Mouse (Mus musculus) liver, embryonic 15.5 days (tissue): ENCODE results near the gene Sec14l4. TPM values are rescaled to one million over a fixed set of nuclear protein-coding genes. Genes with fewer than 3 reads are reported as not detected.

Experiments used
- ATAC-seq: fragments of 200-750 bp; cut with Nextera tagmentation; 2 replicates; pipeline ENCODE4 v1.8.0; 2017; ENCODE audit warnings: moderate number of reproducible peaks, mild to moderate bottlenecking, moderate library complexity; ENCODE audit not compliant: insufficient read depth
- H3K27ac ChIP-seq: fragments of 300-500 bp; sonication (generic); replicated peaks from 2 replicates; pipeline ENCODE4 v1.5.1; 2015; ENCODE audit warnings: mild to moderate bottlenecking, inconsistent platforms
- H3K27me3 ChIP-seq: fragments of 300-500 bp; sonication (generic); 2 replicates; pipeline ENCODE4 v1.6.1; 2015; ENCODE audit warnings: mild to moderate bottlenecking, inconsistent platforms
- H3K36me3 ChIP-seq: fragments of 300-500 bp; sonication (generic); replicated peaks from 2 replicates; pipeline ENCODE4 v1.6.1; 2015; ENCODE audit warnings: moderate library complexity, mild to moderate bottlenecking, inconsistent platforms
- H3K4me1 ChIP-seq: fragments of 300-500 bp; sonication (generic); replicated peaks from 2 replicates; pipeline ENCODE4 v1.6.1; 2015; ENCODE audit warnings: inconsistent platforms
- H3K4me2 ChIP-seq: fragments of 300-500 bp; sonication (generic); 2 replicates; pipeline ENCODE4 v1.6.1; 2015; ENCODE audit warnings: moderate library complexity, mild to moderate bottlenecking, inconsistent platforms
- H3K4me3 ChIP-seq: fragments of 300-500 bp; sonication (generic); replicated peaks from 2 replicates; pipeline ENCODE4 v1.5.1; 2015; ENCODE audit warnings: mild to moderate bottlenecking, inconsistent platforms
- H3K9ac ChIP-seq: fragments of 300-500 bp; sonication (generic); 2 replicates; pipeline ENCODE4 v1.6.1; 2015; ENCODE audit warnings: moderate library complexity, mild to moderate bottlenecking, inconsistent platforms
- H3K9me3 ChIP-seq: fragments of 300-500 bp; sonication (generic); replicated peaks from 2 replicates; pipeline ENCODE4 v1.6.1; 2016; ENCODE audit warnings: inconsistent platforms
- WGBS: fragments of 180-500 bp; shearing (Covaris S2); methylation state at CpG from one replicate; pipeline ENCODE4 v1.1.7; 2015; ENCODE audit warnings: mixed read lengths; ENCODE audit not compliant: insufficient replicate concordance; 5-methylcytosine and 5-hydroxymethylcytosine counted together
- polyA plus RNA-seq: library from polyadenylated mRNA; unstranded; fragments of >200 nt; fragmentation: Nextera tagmentation; extraction: Ambion mirVana; gene quantifications from 2 replicates; pipeline ENCODE4 v1.2.1, GENCODE M21; 2015

Sec14l4 gene
- polyA plus RNA-seq, 1 experiment from 2014 or later, result 3.6 TPM

GRCm38 (mm10) chr11:4029343-4029742 is 1.9 kb upstream of the Sec14l4 start:
- Histone ChIP-seq H3K27me3 (no peaks in the 10 kb centered on the region), H3K4me2 (no peak overlapping the region), H3K36me3 (no peaks in the 10 kb centered on the region), H3K27ac (no peak overlapping the region), H3K9ac (no peak overlapping the region), H3K9me3 (no peaks in the 10 kb centered on the region), H3K4me1 (peaks cover 5% of the 10 kb centered on the region; the same call in 1 of the 2 replicates), H3K4me3 (no peak overlapping the region)
- ATAC-seq, result no peak
- WGBS, result 61% methylated on average over 4 of the region's 4 CpGs

- H3K27me3 ChIP-seq, result no peaks in the 10 kb centered on the region
- H3K9ac ChIP-seq, result no peak overlapping the region
- peak overlapping the region; percentile 39 for H3K4me2 ChIP-seq
These were observed 699 bp downstream of the Sec14l4 start for GRCm38 (mm10) chr11:4031961-4032360.

GRCm38 (mm10) chr11:4033471-4033870 is 2.2 kb downstream of the Sec14l4 start:
- Histone ChIP-seq H3K27me3 (no peaks in the 10 kb centered on the region), H3K4me3 (no peak overlapping the region), H3K4me2 (no peak overlapping the region), H3K9me3 (no peaks in the 10 kb centered on the region), H3K36me3 (no peaks in the 10 kb centered on the region), H3K4me1 (peaks cover 5% of the 10 kb centered on the region; the same call in 1 of the 2 replicates), H3K27ac (no peak overlapping the region), H3K9ac (no peak overlapping the region)
- ATAC-seq, result no peak
- WGBS, result 60% methylated on average over 7 of the region's 7 CpGs

More at GRCm38 (mm10) chr11:4031961-4032360, 699 bp downstream of the Sec14l4 start:
- H3K4me1 ChIP-seq, result peaks cover 5% of the 10 kb centered on the region; the same call in 1 of the 2 replicates
- H3K9me3 ChIP-seq, result no peaks in the 10 kb centered on the region
- no peaks in the 10 kb centered on the region for H3K36me3 ChIP-seq
- no peak for ATAC-seq
- peak overlapping the region; percentile 31 for H3K4me3 ChIP-seq
- peak overlapping the region; percentile 41; the same call in 1 of the 2 replicates for H3K27ac ChIP-seq
- 54% methylated on average over 12 of the region's 12 CpGs for WGBS

- no peak overlapping the region for H3K4me2 ChIP-seq
- no peaks in the 10 kb centered on the region for H3K9me3 ChIP-seq
- no peaks in the 10 kb centered on the region for H3K36me3 ChIP-seq
- H3K4me3 ChIP-seq, result no peak overlapping the region
- WGBS, result 23% methylated on average over 4 of the region's 4 CpGs
- H3K27me3 ChIP-seq, result no peaks in the 10 kb centered on the region
- peaks cover 5% of the 10 kb centered on the region; the same call in 1 of the 2 replicates for H3K4me1 ChIP-seq
- no peak overlapping the region for H3K9ac ChIP-seq
- no peak for ATAC-seq
- H3K27ac ChIP-seq, result no peak overlapping the region
These were observed 2.9 kb downstream of the Sec14l4 start for GRCm38 (mm10) chr11:4034169-4034568.

- H3K27ac ChIP-seq, result no peak overlapping the region
These were observed 4.0 kb downstream of the Sec14l4 start for GRCm38 (mm10) chr11:4035116-4035892.

GRCm38 (mm10) chr11:4035916-4036315 is 4.7 kb downstream of the Sec14l4 start:
- H3K4me3 ChIP-seq, result no peak overlapping the region
- WGBS, result 75% methylated on average over 6 of the region's 6 CpGs
- no peaks in the 10 kb centered on the region for H3K36me3 ChIP-seq
- 0 out of 2 replicates have a peak, but pooled peaks have one; percentile 15 for ATAC-seq
- H3K9ac ChIP-seq, result no peak overlapping the region
- H3K27me3 ChIP-seq, result no peaks in the 10 kb centered on the region
- H3K27ac ChIP-seq, result no peak overlapping the region
- H3K9me3 ChIP-seq, result no peaks in the 10 kb centered on the region
- H3K4me1 ChIP-seq, result peaks cover 5% of the 10 kb centered on the region; the same call in 1 of the 2 replicates
- no peak overlapping the region for H3K4me2 ChIP-seq

More at GRCm38 (mm10) chr11:4035116-4035892, 4.0 kb downstream of the Sec14l4 start:
- peak; percentile 66 for ATAC-seq
- Histone ChIP-seq H3K4me1 (peaks cover 5% of the 10 kb centered on the region; the same call in 1 of the 2 replicates), H3K9me3 (no peaks in the 10 kb centered on the region), H3K9ac (no peak overlapping the region), H3K27me3 (no peaks in the 10 kb centered on the region), H3K4me2 (no peak overlapping the region), H3K36me3 (no peaks in the 10 kb centered on the region), H3K4me3 (no peak overlapping the region)
- 56% methylated on average over 18 of the region's 18 CpGs for WGBS

GRCm38 (mm10) chr11:4036365-4037084 is 5.3 kb downstream of the Sec14l4 start:
- Histone ChIP-seq H3K36me3 (no peaks in the 10 kb centered on the region), H3K9ac (no peak overlapping the region), H3K9me3 (no peaks in the 10 kb centered on the region), H3K27ac (no peak overlapping the region), H3K4me2 (no peak overlapping the region), H3K4me1 (peaks cover 5% of the 10 kb centered on the region; the same call in 1 of the 2 replicates), H3K27me3 (no peaks in the 10 kb centered on the region), H3K4me3 (no peak overlapping the region)
- ATAC-seq, result no peak
- WGBS, result 52% methylated on average over 9 of the region's 9 CpGs

GRCm38 (mm10) chr11:4039951-4040350 is 8.7 kb downstream of the Sec14l4 start:
- no peak overlapping the region for H3K9ac ChIP-seq
- H3K27ac ChIP-seq, result no peak overlapping the region
- no peaks in the 10 kb centered on the region for H3K27me3 ChIP-seq
- no peak overlapping the region for H3K4me2 ChIP-seq
- H3K4me1 ChIP-seq, result no peaks in the 10 kb centered on the region
- no peak overlapping the region for H3K4me3 ChIP-seq
- no peaks in the 10 kb centered on the region for H3K36me3 ChIP-seq
- ATAC-seq, result no peak
- no peaks in the 10 kb centered on the region for H3K9me3 ChIP-seq
- 75% methylated on average over 4 of the region's 4 CpGs for WGBS

GRCm38 (mm10) chr11:4041123-4041625 is 9.9 kb downstream of the Sec14l4 start:
- H3K27me3 ChIP-seq, result no peaks in the 10 kb centered on the region

GRCm38 (mm10) chr11:4043081-4043480 is 11.8 kb downstream of the Sec14l4 start:
- 73% methylated on average over 7 of the region's 7 CpGs for WGBS
- no peak overlapping the region for H3K27ac ChIP-seq
- H3K27me3 ChIP-seq, result no peaks in the 10 kb centered on the region
- H3K9ac ChIP-seq, result no peak overlapping the region
- no peaks in the 10 kb centered on the region for H3K36me3 ChIP-seq
- H3K4me1 ChIP-seq, result no peaks in the 10 kb centered on the region
- ATAC-seq, result no peak
- no peaks in the 10 kb centered on the region for H3K9me3 ChIP-seq
- no peak overlapping the region for H3K4me2 ChIP-seq
- no peak overlapping the region for H3K4me3 ChIP-seq

More at GRCm38 (mm10) chr11:4041123-4041625, 9.9 kb downstream of the Sec14l4 start:
- WGBS, result 57% methylated on average over 6 of the region's 6 CpGs
- Histone ChIP-seq H3K4me1 (no peaks in the 10 kb centered on the region), H3K4me2 (no peak overlapping the region), H3K9me3 (no peaks in the 10 kb centered on the region), H3K36me3 (no peaks in the 10 kb centered on the region), H3K27ac (no peak overlapping the region), H3K4me3 (no peak overlapping the region), H3K9ac (no peak overlapping the region)
- ATAC-seq, result no peak

GRCm38 (mm10) chr11:4046526-4046925 is 15.3 kb downstream of the Sec14l4 start:
- 57% methylated on average over 5 of the region's 5 CpGs for WGBS
- ATAC-seq, result no peak
- no peaks in the 10 kb centered on the region for H3K9me3 ChIP-seq
- H3K27ac ChIP-seq, result no peak overlapping the region
- H3K4me2 ChIP-seq, result no peak overlapping the region
- no peak overlapping the region for H3K4me3 ChIP-seq
- H3K36me3 ChIP-seq, result no peaks in the 10 kb centered on the region
- H3K9ac ChIP-seq, result no peak overlapping the region
- no peaks in the 10 kb centered on the region for H3K4me1 ChIP-seq
- H3K27me3 ChIP-seq, result no peaks in the 10 kb centered on the region
